In genomic region chr3:35695859-35696258, GRCm38 (mm10) we compare ENCODE assay signal across 23 mouse cellular contexts. TPM values are rescaled to one million over a fixed set of nuclear protein-coding genes. Genes with fewer than 3 reads are reported as not detected.
DNase-seq lines count a peak whose midpoint lies in the region; ATAC-seq and TF ChIP-seq lines count a peak whose summit lies in the region.
"Had no signal": no experiment of that assay in that cellular context is flagged by ENCODE, and none has a peak within 500 bp of the region (broad histone marks: within the 10 kb centered on the region; RNA-seq: fewer than 3 reads in every experiment).

No protein-coding gene starts in this region.

- no peak overlapping the region for H3K27ac ChIP-seq in embryonic facial prominence, embryonic 14.5 days (replicated peaks; ENCODE audit: low read depth, low read length)
- no peak overlapping the region for H3K27ac ChIP-seq in embryonic facial prominence, embryonic 10.5 days (replicated peaks)
- H3K27ac ChIP-seq: embryonic facial prominence, embryonic 13.5 days; forebrain, embryonic 13.5 days; forebrain, embryonic 15.5 days had no signal

- no peak overlapping the region for H3K4me3 ChIP-seq in embryonic facial prominence, embryonic 14.5 days (ENCODE audit: low read depth, low read length)
- H3K4me3 ChIP-seq in embryonic facial prominence, embryonic 10.5 days: no peak overlapping the region
- H3K4me3 ChIP-seq in lung, adult 2 months (replicated peaks; ENCODE audit: extremely low read depth, low read depth, low read length): no peak overlapping the region
- H3K4me3 ChIP-seq: embryonic facial prominence, embryonic 13.5 days; forebrain, embryonic 13.5 days; forebrain, embryonic 15.5 days had no signal

- DNase-seq in embryonic facial prominence, embryonic 14.5 days (ENCODE audit: low spot score): peak; percentile 2
- no peak for DNase-seq in embryonic facial prominence, embryonic 10.5 days (ENCODE audit: low spot score)
- peak; percentile 35 for DNase-seq in 416B (ENCODE audit: low read depth)
- DNase-seq in lung, adult 2 months: no peak
- no peak for DNase-seq in kidney, postnatal 36 days
- DNase-seq in thymus, postnatal 4 days: no peak
- DNase-seq: adrenal gland, adult 2 months; adrenal gland, postnatal 10 days; adrenal gland, postnatal 25 days; cerebellum, adult 11 months; cerebellum, adult 18-20 months; cerebellum, adult 8-10 months; cerebellum, adult 9-11 months; cerebellum, postnatal 14 days; cerebellum, postnatal 36 days; forebrain, postnatal 0 days had no signal

- no peak overlapping the region for H3K4me2 ChIP-seq in embryonic facial prominence, embryonic 14.5 days (ENCODE audit: low read depth, low read length)
- H3K4me2 ChIP-seq: embryonic facial prominence, embryonic 13.5 days; forebrain, embryonic 13.5 days; forebrain, embryonic 15.5 days had no signal

- no peak for TF ChIP-seq CTCF in lung, adult 2 months (IDR thresholded peaks at IDR 0.05; ENCODE audit: insufficient read depth, low read length)

- no peaks in the 10 kb centered on the region for H3K27me3 ChIP-seq in embryonic facial prominence, embryonic 14.5 days (replicated peaks; ENCODE audit: control insufficient read depth, insufficient read depth, low read length)
- no peaks in the 10 kb centered on the region for H3K27me3 ChIP-seq in embryonic facial prominence, embryonic 10.5 days (replicated peaks; ENCODE audit: low read depth, poor library complexity, severe bottlenecking)
- H3K27me3 ChIP-seq: embryonic facial prominence, embryonic 13.5 days; forebrain, embryonic 13.5 days; forebrain, embryonic 15.5 days had no signal

- H3K4me1 ChIP-seq in embryonic facial prominence, embryonic 14.5 days (ENCODE audit: control insufficient read depth, insufficient read depth, low read length): no peaks in the 10 kb centered on the region
- no peaks in the 10 kb centered on the region for H3K4me1 ChIP-seq in embryonic facial prominence, embryonic 10.5 days
- no peaks in the 10 kb centered on the region for H3K4me1 ChIP-seq in lung, adult 2 months (ENCODE audit: control insufficient read depth, insufficient read depth, low read length)
- H3K4me1 ChIP-seq: embryonic facial prominence, embryonic 13.5 days; forebrain, embryonic 13.5 days; forebrain, embryonic 15.5 days had no signal

- no peak for ATAC-seq in embryonic facial prominence, embryonic 14.5 days (ENCODE audit: low read depth)
- ATAC-seq in common myeloid progenitor, adult 5-6 weeks (replicated peaks; ENCODE audit: low read depth, poor library complexity, severe bottlenecking): peak; percentile 44
- ATAC-seq in hematopoietic stem cell, adult 5-6 weeks (replicated peaks in 1 of 2; ENCODE audit: insufficient read depth in 1 of 2, low FRiP score in 2 of 2, low TSS enrichment in 1 of 2, low read depth in 1 of 2, poor library complexity in 2 of 2, severe bottlenecking in 2 of 2): peak; percentile 37 to 57
- ATAC-seq: activated CD4-positive, CD25-positive, alpha-beta regulatory T cell, adult 4 months; forebrain, embryonic 13.5 days; forebrain, embryonic 15.5 days; forebrain, postnatal 0 days; Patski had no signal

- 52% methylated on average over 3 of the region's 3 CpGs for WGBS in embryonic facial prominence, embryonic 14.5 days
- 76% methylated on average over 3 of the region's 3 CpGs for WGBS in embryonic facial prominence, embryonic 10.5 days
- WGBS in lung, adult 2 months: 50% methylated on average over 3 of the region's 3 CpGs

- no peak overlapping the region for H3K9ac ChIP-seq in embryonic facial prominence, embryonic 14.5 days (ENCODE audit: low read depth, low read length)
- H3K9ac ChIP-seq: embryonic facial prominence, embryonic 13.5 days; forebrain, embryonic 13.5 days; forebrain, embryonic 15.5 days; forebrain, postnatal 0 days had no signal

- H3K9me3 ChIP-seq in embryonic facial prominence, embryonic 14.5 days (ENCODE audit: control insufficient read depth, low read length): no peaks in the 10 kb centered on the region
- H3K9me3 ChIP-seq in embryonic facial prominence, embryonic 10.5 days: no peaks in the 10 kb centered on the region
- H3K9me3 ChIP-seq: embryonic facial prominence, embryonic 13.5 days; forebrain, embryonic 13.5 days; forebrain, embryonic 15.5 days had no signal

- TF ChIP-seq POLR2A in lung, adult 2 months (IDR thresholded peaks at IDR 0.05; ENCODE audit: borderline replicate concordance, extremely low read depth, low read depth, low read length): no peak

- H3K36me3 ChIP-seq in embryonic facial prominence, embryonic 14.5 days (ENCODE audit: control insufficient read depth, insufficient read depth, low read length): no peaks in the 10 kb centered on the region
- H3K36me3 ChIP-seq in embryonic facial prominence, embryonic 10.5 days (replicated peaks): no peaks in the 10 kb centered on the region
- H3K36me3 ChIP-seq: embryonic facial prominence, embryonic 13.5 days; forebrain, embryonic 15.5 days had no signal

RNA-seq across cellular contexts. Expression of gene Atp11b, which starts 58.0 kb away (rescaled TPM):
- 36.5 and 40.2 TPM in 2 replicates for polyA plus RNA-seq in embryonic facial prominence, embryonic 14.5 days (2014; fragmentation: Nextera tagmentation; extraction: Ambion mirVana)
- 31.0 and 32.0 TPM in 2 replicates for polyA plus RNA-seq in embryonic facial prominence, embryonic 10.5 days (2016; fragmentation: Nextera tagmentation; extraction: Ambion mirVana)
- 122 and 158 TPM in 2 replicates for total RNA-seq in common myeloid progenitor, adult 5-6 weeks (2017)
- 159 and 183 TPM in 2 replicates for total RNA-seq in hematopoietic stem cell, adult 5-6 weeks (2017)
- 12.1 and 16.4 TPM in 2 replicates for polyA plus RNA-seq in lung, adult 2 months (2012; rRNA removed)

Comparison
In these comparisons a context has a peak if more than half of its experiments do, and no peak if none do; other contexts are left out.
1. DNase-seq: peak in embryonic facial prominence, embryonic 14.5 days (single experiment) and 416B (single experiment); none in embryonic facial prominence, embryonic 10.5 days (single experiment), lung, adult 2 months (single experiment), kidney, postnatal 36 days (0 of 2) and thymus, postnatal 4 days (single experiment).